Mouse (Mus musculus) embryonic facial prominence, embryonic 15.5 days (tissue): Measurements from ENCODE around the gene Dicer1. TPM values are rescaled to one million over a fixed set of nuclear protein-coding genes. Genes with fewer than 3 reads are reported as not detected.

Source experiments
- ATAC-seq: fragments of 200-750 bp; cut with Nextera tagmentation; 2 replicates; pipeline ENCODE4 v1.8.0; 2017; ENCODE audit warnings: low read depth, moderate TSS enrichment; ENCODE audit not compliant: insufficient number of reproducible peaks, low FRiP score, low TSS enrichment
- H3K27ac ChIP-seq: fragments of 300-500 bp; sonication (generic); replicated peaks from 2 replicates; pipeline ENCODE4 v1.5.1; 2015; ENCODE audit warnings: mild to moderate bottlenecking, inconsistent platforms
- H3K27me3 ChIP-seq: fragments of 300-500 bp; sonication (generic); 2 replicates; pipeline ENCODE4 v1.6.1; 2015; ENCODE audit warnings: inconsistent platforms
- H3K36me3 ChIP-seq: fragments of 300-500 bp; sonication (generic); 2 replicates; pipeline ENCODE4 v1.6.1; 2015; ENCODE audit warnings: mild to moderate bottlenecking, inconsistent platforms
- H3K4me1 ChIP-seq: fragments of 300-500 bp; sonication (generic); 2 replicates; pipeline ENCODE4 v1.6.1; 2015; ENCODE audit warnings: inconsistent platforms
- H3K4me2 ChIP-seq: fragments of 300-500 bp; sonication (generic); replicated peaks from 2 replicates; pipeline ENCODE4 v1.6.1; 2015; ENCODE audit warnings: mild to moderate bottlenecking, inconsistent platforms
- H3K4me3 ChIP-seq: fragments of 300-500 bp; sonication (generic); replicated peaks from 2 replicates; pipeline ENCODE4 v1.5.1; 2015; ENCODE audit warnings: mild to moderate bottlenecking, inconsistent platforms
- H3K9ac ChIP-seq: fragments of 300-500 bp; sonication (generic); 2 replicates; pipeline ENCODE4 v1.6.1; 2015; ENCODE audit warnings: inconsistent platforms
- H3K9me3 ChIP-seq: fragments of 300-500 bp; sonication (generic); replicated peaks from 2 replicates; pipeline ENCODE4 v1.6.1; 2016; ENCODE audit warnings: inconsistent platforms
- WGBS: fragments of 180-500 bp; shearing (Covaris S2); methylation state at CpG from one replicate; pipeline ENCODE4 v1.1.7; 2015; 5-methylcytosine and 5-hydroxymethylcytosine counted together
- polyA plus RNA-seq: library from polyadenylated mRNA; unstranded; fragments of >200 nt; fragmentation: Nextera tagmentation; extraction: Ambion mirVana; gene quantifications from 2 replicates; pipeline ENCODE4 v1.2.1, GENCODE M21; 2015

The Dicer1 gene
- polyA plus RNA-seq, 1 experiment from 2014 or later: 32.8 TPM

- peaks cover 11% of the 10 kb centered on the region for H3K4me1 ChIP-seq
- no peak overlapping the region for H3K27ac ChIP-seq
- no peak overlapping the region for H3K4me3 ChIP-seq
- ATAC-seq: no peak
- no peak overlapping the region for H3K9ac ChIP-seq
- H3K36me3 ChIP-seq: no peaks in the 10 kb centered on the region
- H3K9me3 ChIP-seq: no peaks in the 10 kb centered on the region
- 83% methylated on average over 9 of the region's 9 CpGs for WGBS
- no peak overlapping the region for H3K4me2 ChIP-seq
- 0 out of 2 replicates have a peak, but pooled peaks cover 11% of the 10 kb centered on the region for H3K27me3 ChIP-seq
These were observed 74.3 kb downstream of the Dicer1 start for GRCm38 (mm10) chr12:104677371-104677924.

DNA sequence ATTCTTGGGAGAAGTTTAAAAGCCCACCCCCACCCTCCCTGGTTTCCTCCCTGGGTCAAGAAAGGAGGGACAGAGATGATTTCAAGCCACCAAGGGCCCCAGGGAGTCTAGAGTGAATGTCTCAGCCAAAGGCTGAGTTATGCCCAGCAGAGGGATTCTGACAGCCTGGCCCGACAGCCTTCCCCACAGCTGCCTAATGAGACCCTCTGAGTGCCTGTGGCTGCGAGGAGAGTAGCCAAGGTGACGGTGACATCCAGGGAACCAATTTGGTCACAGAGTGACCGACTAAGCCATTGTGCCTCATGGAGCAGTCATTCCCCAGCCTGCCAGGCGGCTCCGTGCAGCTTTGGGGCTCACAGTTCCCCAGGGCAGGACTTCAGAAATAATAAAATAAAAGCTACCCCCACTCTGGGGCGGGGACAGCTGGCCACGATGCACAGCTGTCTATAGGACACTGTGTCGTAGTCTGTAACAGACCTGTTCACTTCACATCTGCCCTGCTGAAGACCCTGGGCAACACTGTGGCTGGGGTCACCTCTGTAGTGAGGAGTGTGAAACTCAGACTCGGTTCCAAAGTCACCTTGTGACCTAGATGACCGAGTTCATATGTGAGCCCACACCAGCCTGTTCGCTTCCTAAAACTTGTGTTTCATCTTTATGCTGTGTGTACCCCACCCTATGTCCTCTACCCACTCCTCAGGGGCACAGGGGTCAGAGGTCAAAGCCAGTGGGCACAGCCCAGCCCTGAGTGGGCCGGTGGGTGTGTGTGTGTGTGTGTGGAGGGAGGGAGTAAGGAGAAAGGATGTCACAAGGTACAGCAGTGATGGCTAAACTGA, 75.0 kb downstream of the Dicer1 start:
- 0 out of 2 replicates have a peak, but pooled peaks have one; percentile 17 for ATAC-seq
- no peak overlapping the region for H3K27ac ChIP-seq
- H3K4me1 ChIP-seq: peaks cover 11% of the 10 kb centered on the region
- H3K36me3 ChIP-seq: no peaks in the 10 kb centered on the region
- no peak overlapping the region for H3K4me2 ChIP-seq
- no peaks in the 10 kb centered on the region for H3K9me3 ChIP-seq
- 81% methylated on average over 13 of the region's 13 CpGs for WGBS
- H3K4me3 ChIP-seq: no peak overlapping the region
- 0 out of 2 replicates have a peak, but pooled peaks cover 11% of the 10 kb centered on the region for H3K27me3 ChIP-seq
- no peak overlapping the region for H3K9ac ChIP-seq

GRCm38 (mm10) chr12:104672976-104673375, 78.8 kb downstream of the Dicer1 start:
- H3K4me2 ChIP-seq: no peak overlapping the region
- no peaks in the 10 kb centered on the region for H3K36me3 ChIP-seq
- H3K27ac ChIP-seq: no peak overlapping the region
- WGBS: 57% methylated on average over 5 of the region's 5 CpGs
- 0 out of 2 replicates have a peak, but pooled peaks cover 8% of the 10 kb centered on the region for H3K27me3 ChIP-seq
- no peak for ATAC-seq
- no peak overlapping the region for H3K9ac ChIP-seq
- H3K9me3 ChIP-seq: no peaks in the 10 kb centered on the region
- H3K4me1 ChIP-seq: no peaks in the 10 kb centered on the region; the same call in 1 of the 2 replicates
- H3K4me3 ChIP-seq: no peak overlapping the region

DNA sequence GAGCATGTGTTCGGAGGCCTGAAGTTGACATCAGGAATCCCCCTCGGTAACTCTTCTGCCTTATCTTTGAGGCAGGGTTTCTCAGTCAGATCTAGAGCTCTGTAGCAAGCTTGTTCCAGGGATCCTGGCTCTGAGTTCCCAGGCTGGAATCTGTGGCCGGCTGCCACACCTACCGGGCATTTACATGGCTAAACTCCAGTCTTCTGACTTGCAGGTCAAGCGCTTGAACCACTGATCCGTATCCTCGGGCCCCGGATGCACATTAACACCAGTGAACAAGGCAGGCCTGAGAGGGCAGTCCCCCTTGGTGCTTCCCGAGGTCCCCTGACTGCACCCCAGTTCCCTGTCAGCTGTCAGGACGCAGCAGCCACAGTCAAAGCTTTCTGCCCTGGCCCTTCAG, 79.3 kb downstream of the Dicer1 start:
- H3K27ac ChIP-seq: no peak overlapping the region
- no peaks in the 10 kb centered on the region; the same call in 1 of the 2 replicates for H3K4me1 ChIP-seq

GRCm38 (mm10) chr12:104667846-104668245, 83.9 kb downstream of the Dicer1 start:
- 78% methylated on average over 7 of the region's 7 CpGs for WGBS
- Histone ChIP-seq H3K4me2 (no peak overlapping the region), H3K27me3 (no peaks in the 10 kb centered on the region), H3K9ac (no peak overlapping the region), H3K36me3 (no peaks in the 10 kb centered on the region), H3K4me1 (0 out of 2 replicates have a peak, but pooled peaks cover 3% of the 10 kb centered on the region), H3K9me3 (no peaks in the 10 kb centered on the region), H3K4me3 (no peak overlapping the region), H3K27ac (no peak overlapping the region)
- no peak for ATAC-seq

More for the DNA sequence above, 79.3 kb downstream of the Dicer1 start:
- Histone ChIP-seq H3K4me2 (no peak overlapping the region), H3K27me3 (0 out of 2 replicates have a peak, but pooled peaks cover 8% of the 10 kb centered on the region), H3K9ac (no peak overlapping the region), H3K36me3 (no peaks in the 10 kb centered on the region), H3K9me3 (no peaks in the 10 kb centered on the region), H3K4me3 (no peak overlapping the region)
- WGBS: 68% methylated on average over 10 of the region's 10 CpGs
- ATAC-seq: no peak

DNA sequence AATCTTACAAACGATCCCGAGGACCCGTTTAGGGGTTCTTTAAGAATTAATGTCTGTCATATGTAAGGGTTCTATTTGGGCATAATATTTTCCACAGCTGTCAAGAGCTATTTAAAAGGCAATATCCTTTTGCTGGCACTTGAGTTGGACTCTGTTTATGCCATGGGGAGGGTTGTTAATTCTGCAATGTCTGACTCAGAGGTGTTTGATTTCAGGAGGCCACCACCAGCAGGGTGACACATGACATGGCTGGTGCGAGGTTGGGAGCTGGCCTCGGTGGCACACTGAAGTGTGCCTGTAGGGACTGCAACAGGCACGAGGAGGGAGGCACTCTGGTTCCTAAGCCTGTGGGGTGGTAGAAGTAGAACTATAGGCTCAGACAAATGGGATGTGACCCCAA, 85.8 kb downstream of the Dicer1 start:
- no peaks in the 10 kb centered on the region for H3K27me3 ChIP-seq
- WGBS: 34% methylated on average over 6 of the region's 6 CpGs
- H3K4me1 ChIP-seq: 0 out of 2 replicates have a peak, but pooled peaks cover 12% of the 10 kb centered on the region
- no peak overlapping the region for H3K27ac ChIP-seq
- no peak for ATAC-seq
- H3K36me3 ChIP-seq: no peaks in the 10 kb centered on the region
- H3K4me2 ChIP-seq: no peak overlapping the region
- H3K9ac ChIP-seq: no peak overlapping the region
- H3K4me3 ChIP-seq: no peak overlapping the region
- H3K9me3 ChIP-seq: no peaks in the 10 kb centered on the region

DNA sequence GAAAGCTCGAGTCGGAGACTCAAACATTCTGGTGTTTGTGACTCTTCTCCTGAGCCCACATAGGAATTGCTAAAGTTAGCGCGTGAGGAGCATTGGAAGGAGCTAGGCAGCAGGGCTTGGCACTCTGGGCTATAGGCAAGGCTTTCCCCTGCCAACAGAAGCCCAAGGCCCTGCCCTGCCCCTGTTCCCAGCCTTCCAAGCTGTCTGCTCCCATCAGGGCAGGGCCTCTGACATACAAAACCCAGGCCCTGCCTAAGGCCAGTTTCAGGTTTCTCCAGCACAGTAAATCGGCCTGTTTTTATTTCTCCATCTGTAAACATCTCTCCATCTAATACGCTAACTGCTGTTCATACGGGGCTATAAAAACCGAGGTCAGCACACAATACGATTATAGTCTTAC, 86.2 kb downstream of the Dicer1 start:
- no peak for ATAC-seq

DNA sequence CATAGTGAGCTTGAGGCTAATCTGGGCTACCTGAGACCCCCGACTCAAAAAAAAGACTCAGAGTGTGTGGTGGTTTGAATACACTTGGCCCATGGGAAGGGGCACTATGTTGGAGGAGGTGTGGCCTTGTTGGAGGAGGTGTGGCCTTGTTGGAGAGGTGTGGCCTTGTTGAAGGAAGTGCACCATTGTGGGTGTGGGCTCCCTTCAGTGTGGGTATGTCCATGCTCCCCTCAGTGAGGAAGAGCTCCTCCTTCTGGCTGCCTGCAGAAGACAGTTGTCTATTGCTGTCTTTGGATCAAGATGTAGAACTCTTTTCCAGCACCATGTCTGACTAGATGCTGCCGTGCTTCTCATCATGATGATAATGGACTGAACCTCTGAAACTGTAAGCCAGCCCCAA, 95.6 kb downstream of the Dicer1 start:
- Histone ChIP-seq H3K27ac (no peak overlapping the region), H3K9me3 (no peaks in the 10 kb centered on the region), H3K4me1 (peaks cover 11% of the 10 kb centered on the region; the same call in 1 of the 2 replicates), H3K4me2 (no peak overlapping the region), H3K27me3 (no peaks in the 10 kb centered on the region), H3K9ac (no peak overlapping the region), H3K4me3 (no peak overlapping the region), H3K36me3 (no peaks in the 10 kb centered on the region)
- ATAC-seq: no peak
- 87% methylated on average over 2 of the region's 2 CpGs for WGBS

More for the DNA sequence above, 86.2 kb downstream of the Dicer1 start:
- Histone ChIP-seq H3K36me3 (no peaks in the 10 kb centered on the region), H3K27me3 (no peaks in the 10 kb centered on the region), H3K9me3 (no peaks in the 10 kb centered on the region), H3K27ac (peak overlapping the region; percentile 39; the same call in 1 of the 2 replicates), H3K9ac (no peak overlapping the region), H3K4me2 (no peak overlapping the region), H3K4me1 (0 out of 2 replicates have a peak, but pooled peaks cover 12% of the 10 kb centered on the region), H3K4me3 (no peak overlapping the region)
- WGBS: 53% methylated on average over 9 of the region's 9 CpGs

DNA sequence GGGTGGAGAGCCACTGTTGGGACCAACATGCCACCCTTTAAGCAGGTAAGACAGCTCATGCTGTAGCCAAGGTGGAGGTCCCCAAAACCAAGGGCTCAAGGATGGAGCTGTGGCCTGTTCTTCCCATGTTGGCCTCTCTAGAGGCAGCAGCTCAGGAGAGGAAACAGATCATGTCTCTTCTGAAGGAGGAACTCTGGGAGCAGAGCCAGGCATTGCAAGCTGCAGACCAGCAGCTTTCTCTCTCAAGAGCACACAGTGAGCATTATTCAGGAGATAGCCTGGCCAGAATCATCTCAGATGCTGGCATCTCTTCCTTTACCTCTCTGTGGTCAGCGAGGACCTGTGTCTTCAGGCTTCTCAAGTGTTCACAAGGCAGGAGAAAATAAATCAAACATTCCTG, 96.7 kb downstream of the Dicer1 start:
- Histone ChIP-seq H3K27me3 (no peaks in the 10 kb centered on the region), H3K4me2 (no peak overlapping the region), H3K9ac (no peak overlapping the region), H3K9me3 (no peaks in the 10 kb centered on the region), H3K4me1 (peaks cover 11% of the 10 kb centered on the region; the same call in 1 of the 2 replicates), H3K4me3 (no peak overlapping the region), H3K36me3 (no peaks in the 10 kb centered on the region), H3K27ac (no peak overlapping the region)
- 67% methylated on average over 1 of the region's 1 CpGs for WGBS
- ATAC-seq: no peak

DNA sequence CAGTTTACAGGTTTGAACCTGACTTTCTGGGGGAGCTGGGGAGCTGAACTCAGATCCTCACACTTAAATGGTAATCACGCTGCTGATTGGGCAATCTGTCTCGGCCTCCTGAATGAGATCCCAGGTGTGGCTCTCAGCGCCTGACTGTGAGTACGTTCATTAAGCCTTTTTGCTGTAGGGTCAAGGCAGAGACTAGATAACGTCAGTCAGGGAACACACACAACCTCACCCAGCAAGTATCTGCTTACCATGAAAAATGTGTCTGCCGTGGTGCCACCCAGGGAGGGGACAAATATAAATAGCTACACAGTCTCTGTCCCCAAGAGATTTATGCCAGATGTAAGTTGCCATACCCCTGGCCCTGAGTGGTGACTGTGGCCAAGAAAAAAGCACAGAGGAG, 99.7 kb downstream of the Dicer1 start:
- ATAC-seq: no peak
- no peak overlapping the region for H3K4me2 ChIP-seq
- 43% methylated on average over 6 of the region's 6 CpGs for WGBS
- no peaks in the 10 kb centered on the region for H3K9me3 ChIP-seq
- H3K36me3 ChIP-seq: no peaks in the 10 kb centered on the region
- no peak overlapping the region for H3K4me3 ChIP-seq
- H3K27me3 ChIP-seq: no peaks in the 10 kb centered on the region
- H3K4me1 ChIP-seq: peaks cover 9% of the 10 kb centered on the region; the same call in 1 of the 2 replicates
- H3K9ac ChIP-seq: no peak overlapping the region
- H3K27ac ChIP-seq: no peak overlapping the region

DNA sequence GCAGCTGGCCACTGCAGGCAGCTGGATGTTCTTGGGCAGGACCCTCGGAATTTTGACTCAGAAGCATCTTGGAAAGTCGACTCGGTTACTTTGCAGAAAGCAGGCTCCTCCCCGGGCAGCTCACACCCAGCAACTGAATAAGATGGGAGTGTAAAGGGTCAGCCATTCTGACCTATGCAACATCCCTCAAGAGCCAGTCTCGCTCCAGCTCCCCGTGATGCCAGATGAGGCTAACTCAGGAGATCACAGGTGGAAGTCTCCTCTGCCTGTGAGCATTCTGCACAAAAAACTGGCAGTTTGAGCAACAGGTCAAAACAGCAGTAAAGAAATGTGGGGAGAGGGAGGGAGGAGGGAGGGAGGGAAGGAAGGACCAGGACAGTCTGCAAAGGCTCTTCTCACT, 100.5 kb downstream of the Dicer1 start:
- H3K36me3 ChIP-seq: no peaks in the 10 kb centered on the region
- H3K9ac ChIP-seq: no peak overlapping the region
- H3K9me3 ChIP-seq: no peaks in the 10 kb centered on the region
- peaks cover 9% of the 10 kb centered on the region; the same call in 1 of the 2 replicates for H3K4me1 ChIP-seq
- H3K4me2 ChIP-seq: no peak overlapping the region
- WGBS: 63% methylated on average over 6 of the region's 6 CpGs
- no peak for ATAC-seq
- H3K27me3 ChIP-seq: no peaks in the 10 kb centered on the region
- no peak overlapping the region for H3K4me3 ChIP-seq
- no peak overlapping the region for H3K27ac ChIP-seq
